Mouse (Mus musculus) heart, embryonic 14.5 days (tissue): ENCODE data around the gene Nt5dc3. TPM values are rescaled to one million over a fixed set of nuclear protein-coding genes. Genes with fewer than 3 reads are reported as not detected.

ENCODE experiments used
- ATAC-seq: fragments of 200-750 bp; cut with Nextera tagmentation; 2 replicates; pipeline ENCODE4 v1.8.0; 2017; ENCODE audit warnings: low read depth, moderate TSS enrichment; ENCODE audit not compliant: insufficient number of reproducible peaks, insufficient read depth, low FRiP score
- H3K27ac ChIP-seq, 2 experiments: fragments of 200-500 bp in 1 of 2; fragments of 300-500 bp in 1 of 2; sonication (generic) in 1 of 2; replicated peaks in 1 of 2; 2 replicates each; pipeline ENCODE4 v1.5.1; 2012 to 2014; ENCODE audit warnings: low read depth in 2 of 2, low read length in 2 of 2, control low read depth in 1 of 2, mild to moderate bottlenecking in 1 of 2, mixed read lengths in 1 of 2; ENCODE audit not compliant: control insufficient read depth in 1 of 2, insufficient read depth in 1 of 2
- H3K27me3 ChIP-seq: fragments of 300-500 bp; sonication (generic); 2 replicates; pipeline ENCODE4 v1.6.1; 2014; ENCODE audit warnings: mild to moderate bottlenecking, low read length, control low read depth; ENCODE audit not compliant: control insufficient read depth, insufficient read depth
- H3K36me3 ChIP-seq: fragments of 300-500 bp; sonication (generic); 2 replicates; pipeline ENCODE4 v1.6.1; 2014; ENCODE audit warnings: mild to moderate bottlenecking, control low read depth, low read length, mixed read lengths; ENCODE audit not compliant: control insufficient read depth, insufficient read depth
- H3K4me1 ChIP-seq, 2 experiments: fragments of 200-500 bp in 1 of 2; fragments of 300-500 bp in 1 of 2; sonication (generic) in 1 of 2; 2 replicates each; pipeline ENCODE4 v1.6.1; 2012 to 2014; ENCODE audit warnings: low read length in 2 of 2, control low read depth in 1 of 2, mixed read lengths in 1 of 2; ENCODE audit not compliant: control insufficient read depth in 2 of 2, insufficient read depth in 2 of 2
- H3K4me2 ChIP-seq: fragments of 300-500 bp; sonication (generic); 2 replicates; pipeline ENCODE4 v1.6.1; 2014; ENCODE audit warnings: mild to moderate bottlenecking, low read length
- H3K4me3 ChIP-seq, 2 experiments: fragments of 200-500 bp in 1 of 2; fragments of 300-500 bp in 1 of 2; sonication (generic) in 1 of 2; 2 replicates each; pipeline ENCODE4 v1.5.1; 2012 to 2014; ENCODE audit warnings: low read length in 2 of 2, mild to moderate bottlenecking in 2 of 2, control low read depth in 1 of 2, low read depth in 1 of 2, moderate library complexity in 1 of 2; ENCODE audit not compliant: control insufficient read depth in 1 of 2, insufficient read depth in 1 of 2
- H3K9ac ChIP-seq: fragments of 300-500 bp; sonication (generic); 2 replicates; pipeline ENCODE4 v1.6.1; 2014; ENCODE audit warnings: mild to moderate bottlenecking, low read length
- H3K9me3 ChIP-seq: fragments of 300-500 bp; sonication (generic); 2 replicates; pipeline ENCODE4 v1.6.1; 2016; ENCODE audit warnings: low read length, control low read depth; ENCODE audit not compliant: control insufficient read depth
- WGBS: fragments of 180-500 bp; shearing (Covaris S2); extraction: QIAGEN DNeasy Blood & Tissue Kit; methylation state at CpG from one replicate; pipeline ENCODE4 v1.1.7; 2014; 5-methylcytosine and 5-hydroxymethylcytosine counted together
- polyA plus RNA-seq: library from polyadenylated mRNA; unstranded; fragments of >200 nt; fragmentation: Nextera tagmentation; extraction: Ambion mirVana; gene quantifications from 2 replicates; pipeline ENCODE4 v1.2.1, GENCODE M21; 2014

The Nt5dc3 gene
- polyA plus RNA-seq, 1 experiment from 2014 or later = 4.1 TPM

DNA sequence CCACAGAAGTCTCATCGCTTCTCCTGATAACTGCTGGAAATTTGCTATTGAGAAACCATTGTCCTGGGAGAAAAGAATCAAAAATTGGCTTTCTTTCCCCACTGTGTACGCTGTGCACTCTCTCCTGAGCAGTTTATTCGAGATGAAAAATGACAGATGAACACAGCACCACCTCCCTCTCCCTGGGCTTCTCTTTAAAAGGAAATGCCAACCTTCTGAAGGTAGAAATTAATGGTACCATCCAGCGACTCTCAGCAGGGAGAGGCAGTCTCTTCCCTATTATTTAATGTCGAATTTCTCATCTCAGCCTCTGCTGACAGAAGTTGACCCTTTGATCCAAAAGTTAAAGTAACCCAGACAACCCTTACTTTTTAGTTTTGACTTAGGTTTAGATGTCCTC, 9.6 kb upstream of the Nt5dc3 start:
- no peak overlapping the region for H3K4me2 ChIP-seq
- ATAC-seq = no peak
- no peaks in the 10 kb centered on the region for H3K36me3 ChIP-seq
- WGBS = 66% methylated on average over 5 of the region's 5 CpGs
- H3K4me1 ChIP-seq = no peaks in the 10 kb centered on the region; a peak in 1 of 4 replicates
- H3K4me3 ChIP-seq = no peak overlapping the region
- no peaks in the 10 kb centered on the region for H3K27me3 ChIP-seq
- no peak overlapping the region for H3K9ac ChIP-seq
- H3K9me3 ChIP-seq = 0 out of 2 replicates have a peak, but pooled peaks cover 3% of the 10 kb centered on the region
- no peak overlapping the region for H3K27ac ChIP-seq

DNA sequence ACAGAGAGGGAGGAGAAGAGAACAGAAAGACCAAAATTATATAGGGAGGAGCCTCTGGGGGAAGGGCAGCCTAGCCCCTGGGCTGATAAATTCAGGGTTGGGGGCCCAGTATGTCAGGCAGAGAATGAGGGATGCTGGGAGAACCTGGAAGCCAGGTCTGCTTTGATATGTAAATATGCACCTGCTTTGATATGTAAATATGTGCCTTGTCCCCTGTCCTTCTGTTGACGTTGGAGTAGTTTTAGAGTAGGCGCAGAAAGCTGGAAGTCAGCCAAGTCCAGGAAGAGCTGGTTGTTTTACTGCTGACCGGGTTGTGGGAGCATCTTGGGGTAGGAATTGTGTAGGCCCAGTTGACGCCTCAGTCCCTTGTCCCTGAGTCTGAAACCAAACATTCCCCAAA, 9.0 kb upstream of the Nt5dc3 start:
- ATAC-seq = no peak
- no peak overlapping the region for H3K4me2 ChIP-seq

DNA sequence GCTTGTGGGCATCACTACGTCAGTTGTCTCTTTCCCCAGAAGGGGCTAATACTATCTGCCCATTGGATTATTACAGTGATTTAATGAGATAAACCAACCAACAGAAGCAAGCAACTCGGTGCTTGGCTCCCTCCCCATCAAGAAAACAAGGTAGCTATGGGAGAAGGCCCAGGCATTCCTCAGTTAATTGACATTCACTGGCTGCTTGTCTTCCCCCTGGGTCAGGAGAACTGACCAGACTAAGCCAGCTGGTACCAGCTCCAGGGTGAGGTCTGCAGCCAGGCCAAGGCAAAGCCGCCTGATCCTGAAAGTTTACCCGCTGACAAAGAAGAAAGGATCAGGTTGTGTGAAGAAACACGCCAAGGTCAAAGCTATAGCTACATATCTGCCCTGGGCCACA, 7.1 kb upstream of the Nt5dc3 start:
- Histone ChIP-seq H3K27ac (no peak overlapping the region), H3K4me2 (no peak overlapping the region), H3K9ac (no peak overlapping the region), H3K4me1 (peaks cover under 1 to 2% of the 10 kb centered on the region in 2 experiments; a peak in 2 of 4 replicates), H3K36me3 (no peaks in the 10 kb centered on the region), H3K27me3 (no peaks in the 10 kb centered on the region), H3K4me3 (no peak overlapping the region), H3K9me3 (0 out of 2 replicates have a peak, but pooled peaks cover 3% of the 10 kb centered on the region)
- 81% methylated on average over 5 of the region's 5 CpGs for WGBS
- no peak for ATAC-seq

More for the DNA sequence above, 9.0 kb upstream of the Nt5dc3 start:
- no peak overlapping the region for H3K27ac ChIP-seq
- H3K9me3 ChIP-seq = 0 out of 2 replicates have a peak, but pooled peaks cover 3% of the 10 kb centered on the region
- H3K27me3 ChIP-seq = no peaks in the 10 kb centered on the region
- no peaks in the 10 kb centered on the region for H3K36me3 ChIP-seq
- H3K4me3 ChIP-seq = no peak overlapping the region
- H3K9ac ChIP-seq = no peak overlapping the region
- no peaks in the 10 kb centered on the region; a peak in 1 of 4 replicates for H3K4me1 ChIP-seq
- WGBS = 25% methylated on average over 4 of the region's 4 CpGs

DNA sequence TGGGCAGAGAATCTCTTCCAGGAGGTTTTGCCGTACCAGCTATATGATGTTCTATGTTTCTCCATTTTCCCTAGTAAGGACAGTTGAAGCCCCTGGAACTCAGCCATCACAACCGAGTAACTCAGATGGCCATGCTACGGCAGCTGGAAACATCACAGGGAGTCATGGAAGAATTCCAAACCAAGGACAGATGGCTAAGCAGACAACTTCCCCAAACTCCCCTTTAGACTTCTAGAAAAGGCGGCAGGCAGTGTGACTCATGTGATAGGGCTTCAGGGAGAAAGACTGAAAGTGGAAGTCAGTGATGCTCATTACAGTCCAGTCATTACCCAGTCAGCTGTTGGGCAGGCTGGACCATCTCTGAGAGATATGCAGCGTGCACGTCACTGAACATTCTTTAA, 6.6 kb upstream of the Nt5dc3 start:
- no peak overlapping the region for H3K9ac ChIP-seq
- WGBS = 56% methylated on average over 6 of the region's 6 CpGs

DNA sequence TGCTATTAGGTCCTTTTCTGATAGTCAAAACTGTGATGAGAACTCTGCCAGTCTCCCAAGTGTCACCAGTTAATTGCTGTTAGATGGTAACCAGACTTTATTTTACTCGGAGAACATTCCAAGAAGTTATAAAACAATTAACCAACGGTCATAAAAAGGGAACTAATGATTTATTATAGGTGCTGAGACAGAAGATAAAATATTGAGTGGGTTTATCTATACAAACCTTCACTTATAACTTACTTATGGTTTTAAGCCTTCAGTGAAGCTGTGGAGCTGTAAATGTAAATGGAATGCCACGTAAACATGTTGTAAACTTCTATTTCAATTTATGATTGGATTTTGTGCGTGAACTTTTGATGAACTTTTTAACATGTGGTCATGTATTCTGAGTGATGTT, 5.4 kb upstream of the Nt5dc3 start:
- no peaks in the 10 kb centered on the region for H3K36me3 ChIP-seq
- no peak overlapping the region for H3K4me2 ChIP-seq
- H3K4me3 ChIP-seq = no peak overlapping the region
- 0 out of 2 replicates have a peak, but pooled peaks cover 2% of the 10 kb centered on the region for H3K9me3 ChIP-seq
- WGBS = 64% methylated on average over 4 of the region's 4 CpGs
- no peaks in the 10 kb centered on the region for H3K27me3 ChIP-seq
- H3K27ac ChIP-seq = no peak overlapping the region
- peaks cover 9 to 15% of the 10 kb centered on the region in 2 experiments for H3K4me1 ChIP-seq
- no peak overlapping the region for H3K9ac ChIP-seq
- ATAC-seq = no peak

More for the DNA sequence above, 6.6 kb upstream of the Nt5dc3 start:
- peaks cover 2 to 6% of the 10 kb centered on the region in 2 experiments; a peak in 2 of 4 replicates for H3K4me1 ChIP-seq
- H3K27ac ChIP-seq = no peak overlapping the region
- no peaks in the 10 kb centered on the region for H3K36me3 ChIP-seq
- ATAC-seq = no peak
- no peaks in the 10 kb centered on the region for H3K27me3 ChIP-seq
- H3K4me2 ChIP-seq = no peak overlapping the region
- H3K9me3 ChIP-seq = 0 out of 2 replicates have a peak, but pooled peaks cover 3% of the 10 kb centered on the region
- no peak overlapping the region for H3K4me3 ChIP-seq

DNA sequence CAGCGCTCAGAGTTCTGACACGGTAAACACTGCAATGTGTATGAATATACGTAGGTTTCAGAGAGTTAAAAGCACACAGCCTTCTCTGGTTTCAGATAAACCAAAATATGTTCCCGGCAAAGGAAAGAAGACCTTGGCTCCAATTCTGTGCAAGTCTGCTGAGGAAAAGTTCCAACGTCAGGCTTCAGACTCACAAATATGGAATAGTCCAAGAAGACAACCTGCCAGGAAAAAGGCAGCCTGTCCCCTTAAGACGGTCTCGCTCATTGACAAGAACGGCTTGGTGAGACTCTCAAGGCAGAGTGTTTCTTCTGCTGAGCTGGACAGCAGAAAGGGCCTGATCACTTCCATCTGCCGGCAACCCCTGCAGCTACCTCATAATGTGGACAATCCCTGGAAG, 2.5 kb upstream of the Nt5dc3 start:
- 68% methylated on average over 9 of the region's 9 CpGs for WGBS
- no peak for ATAC-seq

DNA sequence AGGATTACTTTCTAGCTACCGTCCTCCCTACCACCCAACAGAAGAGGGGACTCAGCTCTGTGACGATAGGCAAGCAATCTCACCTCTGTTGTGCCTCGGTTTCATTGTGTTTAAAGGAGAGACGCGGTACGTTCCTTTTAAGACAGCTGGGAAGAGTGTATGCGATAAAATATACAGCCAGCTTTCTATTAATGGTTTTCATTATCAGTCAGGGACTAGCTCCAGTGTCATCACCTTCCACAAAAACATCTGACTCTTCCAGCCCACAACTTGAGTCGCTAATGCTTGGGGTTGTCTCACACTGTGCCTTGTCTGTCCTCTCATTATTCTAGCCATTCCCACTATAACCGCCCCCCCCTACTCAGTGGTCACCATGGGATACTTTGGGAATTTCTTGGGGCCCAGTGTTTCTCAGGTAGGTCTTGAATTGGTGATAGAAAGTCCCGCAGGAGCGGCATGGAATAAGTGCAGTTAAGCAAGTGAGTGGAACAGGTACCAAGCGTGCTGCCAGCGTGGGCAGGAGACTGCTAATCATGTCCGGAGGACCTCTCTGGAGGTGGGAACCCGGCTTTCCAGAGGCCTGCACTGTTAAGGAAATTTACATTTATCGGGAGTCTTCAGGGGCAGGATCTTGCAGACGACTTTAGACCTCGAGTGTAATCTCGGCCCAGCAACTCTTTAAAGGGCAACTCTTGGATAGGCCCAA, 1.0 kb upstream of the Nt5dc3 start:
- WGBS = 12% methylated on average over 19 of the region's 19 CpGs
- peak overlapping the region; percentile 70 for H3K9ac ChIP-seq
- H3K9me3 ChIP-seq = no peaks in the 10 kb centered on the region
- H3K36me3 ChIP-seq = no peaks in the 10 kb centered on the region
- H3K4me1 ChIP-seq = peaks cover 17 to 40% of the 10 kb centered on the region in 2 experiments
- ATAC-seq = peak; percentile 8
- no peaks in the 10 kb centered on the region for H3K27me3 ChIP-seq
- H3K4me2 ChIP-seq = peak overlapping the region; percentile 94
- peak overlapping the region; percentile 81 for H3K4me3 ChIP-seq
- peak overlapping the region; percentile 84 to 91 for H3K27ac ChIP-seq

More for the DNA sequence above, 2.5 kb upstream of the Nt5dc3 start:
- Histone ChIP-seq H3K9me3 (no peaks in the 10 kb centered on the region), H3K4me1 (peaks cover 15 to 29% of the 10 kb centered on the region in 2 experiments), H3K27me3 (no peaks in the 10 kb centered on the region), H3K9ac (no peak overlapping the region), H3K4me2 (no peak overlapping the region), H3K36me3 (no peaks in the 10 kb centered on the region), H3K4me3 (no peak overlapping the region), H3K27ac (no peak overlapping the region; a peak in 1 of 4 replicates)
